Mouse (Mus musculus): ENCODE measurements around the gene Nrp2. TPM values are rescaled to one million over a fixed set of nuclear protein-coding genes. Genes with fewer than 3 reads are reported as not detected.

Gene Nrp2
- polyA plus RNA-seq, 1 experiment from 2014 or later = 18.7 TPM

DNA sequence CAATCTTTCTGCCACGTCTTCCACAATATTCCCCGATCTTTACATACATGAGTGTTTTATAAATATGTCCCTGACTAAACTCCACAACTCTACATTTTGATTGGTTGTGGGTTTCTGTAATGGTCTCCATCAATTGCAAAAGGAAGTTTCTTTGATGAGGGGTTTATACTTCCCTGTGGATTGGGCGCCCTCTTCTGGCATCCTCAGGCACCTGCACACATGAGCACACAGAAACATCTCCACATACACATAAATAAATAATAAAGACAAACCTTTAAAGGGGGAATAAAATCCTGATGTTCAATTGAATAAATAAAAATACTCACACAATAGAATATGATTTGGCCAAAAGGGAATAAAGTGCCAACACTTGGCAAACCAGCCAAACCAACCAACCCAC is 117.1 kb downstream of the Nrp2 start:
- WGBS = 78% methylated on average over 3 of the region's 3 CpGs
- no peaks in the 10 kb centered on the region for H3K9me3 ChIP-seq
- H3K36me3 ChIP-seq = no peaks in the 10 kb centered on the region
- H3K4me2 ChIP-seq (replicated peaks) = no peak overlapping the region
- H3K4me1 ChIP-seq (replicated peaks) = no peaks in the 10 kb centered on the region
- no peak for ATAC-seq
- no peaks in the 10 kb centered on the region for H3K27me3 ChIP-seq
- no peak overlapping the region for H3K4me3 ChIP-seq (replicated peaks)
- no peak overlapping the region for H3K27ac ChIP-seq
- no peak overlapping the region for H3K9ac ChIP-seq (replicated peaks)

- Histone ChIP-seq H3K4me2 (replicated peaks) (no peak overlapping the region), H3K27ac (no peak overlapping the region), H3K9me3 (no peaks in the 10 kb centered on the region), H3K4me3 (replicated peaks) (no peak overlapping the region), H3K36me3 (no peaks in the 10 kb centered on the region), H3K9ac (replicated peaks) (no peak overlapping the region), H3K27me3 (no peaks in the 10 kb centered on the region), H3K4me1 (replicated peaks) (no peaks in the 10 kb centered on the region)
- ATAC-seq = no peak
- 60% methylated on average over 10 of the region's 10 CpGs for WGBS
These were observed 118.7 kb downstream of the Nrp2 start for GRCm38 (mm10) chr1:62821509-62822398.

GRCm38 (mm10) chr1:62823549-62824195 is 120.6 kb downstream of the Nrp2 start:
- Histone ChIP-seq H3K4me1 (replicated peaks) (no peaks in the 10 kb centered on the region; the same call in 1 of the 2 replicates), H3K9ac (replicated peaks) (no peak overlapping the region), H3K27ac (no peak overlapping the region), H3K4me2 (replicated peaks) (no peak overlapping the region), H3K27me3 (peaks cover 2% of the 10 kb centered on the region; the same call in 1 of the 2 replicates), H3K9me3 (no peaks in the 10 kb centered on the region), H3K4me3 (replicated peaks) (no peak overlapping the region), H3K36me3 (no peaks in the 10 kb centered on the region)
- ATAC-seq = no peak
- 78% methylated on average over 6 of the region's 6 CpGs for WGBS

- no peak overlapping the region for H3K9ac ChIP-seq (replicated peaks)
- H3K27me3 ChIP-seq = peaks cover 2% of the 10 kb centered on the region; the same call in 1 of the 2 replicates
- H3K9me3 ChIP-seq = no peaks in the 10 kb centered on the region
- ATAC-seq = no peak
- 90% methylated on average over 17 of the region's 17 CpGs for WGBS
- no peak overlapping the region for H3K27ac ChIP-seq
- no peaks in the 10 kb centered on the region for H3K36me3 ChIP-seq
- H3K4me3 ChIP-seq (replicated peaks) = no peak overlapping the region
- no peak overlapping the region for H3K4me2 ChIP-seq (replicated peaks)
- no peaks in the 10 kb centered on the region; the same call in 1 of the 2 replicates for H3K4me1 ChIP-seq (replicated peaks)
These were observed 123.0 kb downstream of the Nrp2 start for GRCm38 (mm10) chr1:62825822-62826765.

GRCm38 (mm10) chr1:62827316-62827715 is 124.2 kb downstream of the Nrp2 start:
- Histone ChIP-seq H3K27ac (no peak overlapping the region), H3K4me2 (replicated peaks) (no peak overlapping the region), H3K36me3 (no peaks in the 10 kb centered on the region), H3K4me3 (replicated peaks) (no peak overlapping the region), H3K27me3 (peaks cover 2% of the 10 kb centered on the region; the same call in 1 of the 2 replicates), H3K9ac (replicated peaks) (no peak overlapping the region), H3K9me3 (no peaks in the 10 kb centered on the region), H3K4me1 (replicated peaks) (peaks cover 4% of the 10 kb centered on the region; the same call in 1 of the 2 replicates)
- no peak for ATAC-seq
- 74% methylated on average over 10 of the region's 10 CpGs for WGBS

GRCm38 (mm10) chr1:62828156-62828555 is 125.1 kb downstream of the Nrp2 start:
- Histone ChIP-seq H3K4me2 (replicated peaks) (no peak overlapping the region), H3K9ac (replicated peaks) (no peak overlapping the region), H3K9me3 (no peaks in the 10 kb centered on the region), H3K4me1 (replicated peaks) (peaks cover 9% of the 10 kb centered on the region; the same call in 1 of the 2 replicates), H3K27me3 (peaks cover 2% of the 10 kb centered on the region; the same call in 1 of the 2 replicates), H3K36me3 (no peaks in the 10 kb centered on the region), H3K27ac (no peak overlapping the region), H3K4me3 (replicated peaks) (no peak overlapping the region)
- ATAC-seq = no peak
- 61% methylated on average over 4 of the region's 4 CpGs for WGBS

DNA sequence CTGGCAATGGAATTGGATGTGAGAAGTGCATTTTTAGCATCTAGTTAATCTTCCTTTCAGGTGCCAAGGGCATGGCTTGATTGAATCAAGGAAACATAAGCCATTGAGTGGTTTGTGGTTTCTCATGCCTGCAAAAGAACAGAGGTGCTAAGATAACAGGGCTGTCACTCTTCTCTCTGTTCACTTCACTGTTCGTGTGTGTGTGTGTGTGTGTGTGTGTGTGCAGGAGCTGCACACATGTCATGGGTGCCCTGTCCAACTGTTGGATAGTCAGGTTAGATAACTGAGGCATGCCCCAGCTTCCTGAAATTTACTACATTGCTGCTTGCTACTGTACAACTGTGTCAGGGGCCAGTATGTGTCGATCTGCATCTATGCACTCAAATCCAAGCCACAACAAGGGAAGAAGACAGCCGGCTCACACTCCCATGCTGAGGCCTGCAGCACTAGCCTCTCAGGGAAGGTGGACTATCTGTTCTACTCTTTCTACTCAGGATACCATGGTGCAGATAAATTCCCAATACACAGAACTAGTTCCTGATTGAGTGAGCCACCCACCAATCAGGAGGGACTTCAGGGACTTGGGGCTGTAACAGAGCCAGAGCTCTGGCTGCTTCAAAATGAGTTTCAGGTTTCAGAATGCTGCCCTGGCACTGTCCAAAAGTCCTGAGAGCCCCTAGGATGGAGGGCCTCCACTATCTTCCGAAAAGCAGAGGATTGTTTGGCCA is 126.8 kb downstream of the Nrp2 start:
- no peak overlapping the region for H3K4me2 ChIP-seq (replicated peaks)
- WGBS = 81% methylated on average over 4 of the region's 4 CpGs
- H3K4me3 ChIP-seq (replicated peaks) = no peak overlapping the region
- no peak for ATAC-seq
- no peaks in the 10 kb centered on the region for H3K36me3 ChIP-seq
- H3K4me1 ChIP-seq (replicated peaks) = peaks cover 9% of the 10 kb centered on the region; the same call in 1 of the 2 replicates
- 0 out of 2 replicates have a peak, but pooled peaks cover 3% of the 10 kb centered on the region for H3K9me3 ChIP-seq
- H3K27ac ChIP-seq = no peak overlapping the region
- no peak overlapping the region for H3K9ac ChIP-seq (replicated peaks)
- H3K27me3 ChIP-seq = peaks cover 2% of the 10 kb centered on the region; the same call in 1 of the 2 replicates

DNA sequence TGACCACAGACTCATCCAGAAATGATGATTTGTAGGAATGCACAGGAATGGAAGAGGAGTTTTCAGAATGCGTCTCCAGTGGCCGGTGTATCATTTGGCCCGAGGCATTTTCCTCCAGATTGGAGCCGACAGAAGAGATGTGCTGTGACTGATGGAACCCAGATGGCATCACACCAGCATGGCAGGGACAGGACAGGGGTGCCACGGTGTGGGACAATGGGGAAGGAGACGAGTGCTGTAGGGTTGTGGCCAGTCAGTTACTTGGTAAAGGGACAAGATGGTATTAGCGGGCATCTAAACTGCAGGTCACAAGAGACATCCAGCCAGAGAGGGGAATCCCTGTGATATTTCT is 127.3 kb downstream of the Nrp2 start:
- Histone ChIP-seq H3K36me3 (no peaks in the 10 kb centered on the region), H3K9ac (replicated peaks) (no peak overlapping the region), H3K4me1 (replicated peaks) (peaks cover 9% of the 10 kb centered on the region; the same call in 1 of the 2 replicates), H3K4me3 (replicated peaks) (no peak overlapping the region), H3K27me3 (peaks cover 2% of the 10 kb centered on the region; the same call in 1 of the 2 replicates), H3K4me2 (replicated peaks) (no peak overlapping the region), H3K27ac (no peak overlapping the region), H3K9me3 (0 out of 2 replicates have a peak, but pooled peaks cover 3% of the 10 kb centered on the region)
- WGBS = 82% methylated on average over 7 of the region's 7 CpGs
- ATAC-seq = no peak

GRCm38 (mm10) chr1:62831725-62832455 is 128.8 kb downstream of the Nrp2 start:
- Histone ChIP-seq H3K9me3 (0 out of 2 replicates have a peak, but pooled peaks cover 3% of the 10 kb centered on the region), H3K27me3 (peaks cover 2% of the 10 kb centered on the region; the same call in 1 of the 2 replicates), H3K4me2 (replicated peaks) (no peak overlapping the region), H3K27ac (no peak overlapping the region), H3K4me3 (replicated peaks) (no peak overlapping the region), H3K9ac (replicated peaks) (no peak overlapping the region), H3K4me1 (replicated peaks) (peaks cover 9% of the 10 kb centered on the region; the same call in 1 of the 2 replicates), H3K36me3 (no peaks in the 10 kb centered on the region)
- WGBS = 66% methylated on average over 6 of the region's 6 CpGs
- no peak for ATAC-seq

DNA sequence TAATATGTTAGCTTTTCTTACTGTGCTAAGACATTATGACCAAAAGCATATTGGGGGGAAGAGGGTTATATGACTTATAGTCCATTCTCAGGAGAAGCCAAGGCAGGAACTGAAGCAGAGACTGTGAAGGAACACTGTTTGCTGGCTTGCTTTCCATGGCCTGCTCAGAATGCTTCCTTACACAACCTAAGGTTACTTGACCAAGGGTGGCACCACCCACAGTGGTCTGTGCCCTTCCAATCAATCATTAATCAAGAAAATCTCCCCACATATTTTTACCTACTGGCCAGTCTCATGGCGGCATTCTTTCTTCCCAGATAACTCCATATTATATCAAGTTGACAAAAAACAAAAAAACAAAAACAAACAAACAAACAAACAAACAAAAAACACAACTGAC is 130.3 kb downstream of the Nrp2 start:
- Histone ChIP-seq H3K4me2 (replicated peaks) (no peak overlapping the region), H3K27me3 (no peaks in the 10 kb centered on the region), H3K9me3 (0 out of 2 replicates have a peak, but pooled peaks cover 3% of the 10 kb centered on the region), H3K4me3 (replicated peaks) (no peak overlapping the region), H3K36me3 (no peaks in the 10 kb centered on the region), H3K27ac (no peak overlapping the region), H3K9ac (replicated peaks) (no peak overlapping the region), H3K4me1 (replicated peaks) (0 out of 2 replicates have a peak, but pooled peaks cover 11% of the 10 kb centered on the region)
- no peak for ATAC-seq
- WGBS = 100% methylated on average over 1 of the region's 1 CpGs

Measured in midbrain, embryonic 13.5 days (tissue).